Mouse (Mus musculus) intestine, postnatal 0 days (tissue): ENCODE measurements around the gene Olfr532. TPM values are rescaled to one million over a fixed set of nuclear protein-coding genes. Genes with fewer than 3 reads are reported as not detected.
"Not testable (repeated sequence)": the region's sequence is repeated elsewhere in the genome, so short reads cannot be mapped to it uniquely, and the experiment has no call there.

Experiments used
- ATAC-seq: fragments of 200-750 bp; cut with Nextera tagmentation; 2 replicates; pipeline ENCODE4 v1.8.0; 2017; ENCODE audit warnings: mild to moderate bottlenecking, moderate TSS enrichment, moderate library complexity
- H3K27ac ChIP-seq: fragments of 300-500 bp; sonication (generic); 2 replicates; pipeline ENCODE4 v1.5.1; 2014; ENCODE audit warnings: mild to moderate bottlenecking, low read depth, low read length, moderate library complexity
- H3K27me3 ChIP-seq: fragments of 300-500 bp; sonication (generic); replicated peaks from 2 replicates; pipeline ENCODE4 v1.6.1; 2014; ENCODE audit warnings: low read length, mixed read lengths; ENCODE audit not compliant: control insufficient read depth, insufficient read depth
- H3K36me3 ChIP-seq: fragments of 300-500 bp; sonication (generic); 2 replicates; pipeline ENCODE4 v1.6.1; 2014; ENCODE audit warnings: mild to moderate bottlenecking, moderate library complexity; ENCODE audit not compliant: control insufficient read depth, insufficient read depth
- H3K4me1 ChIP-seq: fragments of 300-500 bp; sonication (generic); replicated peaks from 2 replicates; pipeline ENCODE4 v1.6.1; 2014; ENCODE audit warnings: antibody characterized with exemption, low read length, mixed read lengths; ENCODE audit not compliant: control insufficient read depth, insufficient read depth
- H3K4me2 ChIP-seq: fragments of 300-500 bp; sonication (generic); replicated peaks from 2 replicates; pipeline ENCODE4 v1.6.1; 2014; ENCODE audit warnings: low read depth, mild to moderate bottlenecking, moderate library complexity
- H3K4me3 ChIP-seq: fragments of 300-500 bp; sonication (generic); 2 replicates; pipeline ENCODE4 v1.5.1; 2014; ENCODE audit warnings: low read depth, low read length
- H3K9ac ChIP-seq: fragments of 300-500 bp; sonication (generic); 2 replicates; pipeline ENCODE4 v1.6.1; 2014; ENCODE audit warnings: mild to moderate bottlenecking, low read depth, low read length
- H3K9me3 ChIP-seq: fragments of 300-500 bp; sonication (generic); 2 replicates; pipeline ENCODE4 v1.6.1; 2016; ENCODE audit warnings: mixed run types; ENCODE audit not compliant: control insufficient read depth
- CTCF ChIP-seq: sonication (generic); IDR thresholded peaks from 2 replicates; pipeline ENCODE4 v1.5.1; 2016; ENCODE audit warnings: low read depth, mild to moderate bottlenecking, control low read depth, antibody characterized with exemption, moderate library complexity
- WGBS: fragments of 180-500 bp; shearing (Covaris S2); extraction: QIAGEN DNeasy Blood & Tissue Kit; methylation state at CpG from one replicate; pipeline ENCODE4 v1.1.7; 2014; 5-methylcytosine and 5-hydroxymethylcytosine counted together
- polyA plus RNA-seq: library from polyadenylated mRNA; unstranded; fragments of >200 nt; fragmentation: Nextera tagmentation; extraction: Ambion mirVana; gene quantifications from 2 replicates; pipeline ENCODE4 v1.2.1, GENCODE M21; 2015

Gene Olfr532
- not detected in 2 replicates for polyA plus RNA-seq

DNA sequence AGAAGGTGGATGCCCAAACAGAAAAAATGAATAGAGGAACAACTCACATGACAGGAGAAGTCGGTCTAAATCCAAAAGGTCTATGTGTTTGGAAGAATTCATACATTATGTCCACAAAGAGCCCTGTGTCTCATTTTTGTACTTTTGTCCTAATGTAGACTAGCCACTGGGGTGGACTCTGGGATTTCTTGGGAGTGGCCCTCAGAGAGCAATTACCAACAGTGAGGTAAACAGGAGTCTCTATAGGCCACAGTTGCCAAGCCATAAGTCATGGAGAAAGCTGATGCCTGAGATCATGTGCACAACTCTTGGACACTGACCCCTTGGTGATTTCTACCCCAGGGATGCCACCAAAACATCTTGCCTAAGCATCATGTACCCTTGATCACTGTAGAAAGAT, at the start of gene Olfr532:
Gene Olfr532, minus strand, starts transcription at position 101 of the 400 bp plus-strand sequence.
- no peaks in the 10 kb centered on the region for H3K36me3 ChIP-seq
- H3K27me3 ChIP-seq, result no peaks in the 10 kb centered on the region
- TF ChIP-seq CTCF, result no peak
- no peaks in the 10 kb centered on the region for H3K4me1 ChIP-seq
- no peak within 1 kb of the TSS for H3K9ac ChIP-seq
- H3K4me3 ChIP-seq, result no peak within 1 kb of the TSS
- no peak within 1 kb of the TSS for H3K27ac ChIP-seq
- no peak for ATAC-seq
- H3K4me2 ChIP-seq, result no peak within 1 kb of the TSS
- 81% methylated on average over 1 of the region's 1 CpGs for WGBS
- no peaks in the 10 kb centered on the region for H3K9me3 ChIP-seq

DNA sequence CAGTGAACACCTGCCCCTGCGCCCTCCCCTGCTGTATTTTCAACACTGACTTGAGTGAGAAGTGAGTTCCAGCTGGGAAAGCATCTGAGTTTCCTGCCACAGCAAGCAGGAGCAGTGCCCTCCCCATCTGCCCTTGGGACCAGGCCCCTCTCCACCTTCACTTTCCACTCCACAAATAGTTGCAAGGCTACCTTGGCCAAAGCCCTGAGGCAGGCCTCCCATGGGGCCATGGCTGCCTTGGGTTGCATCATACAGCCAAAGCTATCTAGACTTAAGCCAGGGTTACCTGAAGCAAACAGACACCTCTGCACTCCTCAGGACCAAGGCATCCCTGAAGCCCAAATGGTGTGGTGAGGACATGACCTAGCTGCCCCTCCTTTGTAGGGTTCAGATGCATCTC, 41.6 kb upstream of the Olfr532 start, which contains the start of gene Olfr533:
Gene Olfr533, plus strand, starts transcription at position 301 of the 400 bp plus-strand sequence.
- H3K27ac ChIP-seq, ATAC-seq, H3K9ac ChIP-seq, H3K36me3 ChIP-seq, H3K27me3 ChIP-seq, H3K9me3 ChIP-seq, H3K4me2 ChIP-seq, H3K4me3 ChIP-seq, H3K4me1 ChIP-seq: not testable (repeated sequence)
- WGBS, result no CpG with 5 or more reads among the region's 1 CpGs

DNA sequence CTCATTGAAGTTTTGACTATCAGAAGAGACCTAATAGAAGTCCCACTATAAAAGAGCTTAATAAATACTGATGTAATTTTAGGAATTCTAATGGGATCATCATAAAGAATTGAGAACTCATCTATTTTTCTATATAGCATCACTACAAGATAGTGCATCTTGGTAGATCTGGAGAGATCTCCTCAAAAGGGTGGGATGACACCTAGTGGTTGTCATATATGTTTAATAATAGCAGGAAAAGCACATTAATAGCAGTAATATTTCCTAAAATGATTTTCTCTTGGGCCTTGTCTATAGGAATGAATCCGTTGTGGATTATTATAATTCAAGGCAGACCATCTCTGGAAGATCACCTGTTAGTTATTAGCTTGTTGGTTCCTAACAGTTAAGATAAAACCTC, 21.7 kb upstream of the Olfr532 start:
- Histone ChIP-seq H3K4me3 (no peak overlapping the region), H3K4me2 (no peak overlapping the region), H3K36me3 (no peaks in the 10 kb centered on the region), H3K9me3 (no peaks in the 10 kb centered on the region), H3K9ac (no peak overlapping the region), H3K27ac (no peak overlapping the region), H3K4me1 (no peaks in the 10 kb centered on the region), H3K27me3 (no peaks in the 10 kb centered on the region)
- TF ChIP-seq CTCF, result no peak
- 87% methylated on average over 1 of the region's 1 CpGs for WGBS
- ATAC-seq, result no peak

DNA sequence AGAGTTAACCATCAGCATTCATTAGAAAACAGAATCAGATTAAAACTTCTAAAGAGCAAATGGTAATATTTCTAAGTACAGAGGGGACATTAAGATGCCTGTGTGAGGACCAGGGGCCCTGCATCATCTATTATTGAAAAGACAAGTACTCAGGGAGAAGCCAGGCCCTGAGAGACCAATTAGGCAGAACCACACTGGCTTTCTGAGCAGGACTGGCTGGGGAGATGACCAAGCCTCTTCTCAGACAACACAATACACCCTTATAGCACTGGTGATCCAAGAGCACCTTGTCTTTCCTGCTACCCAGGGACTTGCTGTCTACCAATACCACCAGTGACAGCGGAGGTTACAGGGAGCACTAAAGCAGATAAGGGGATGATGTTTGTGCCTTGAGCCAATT, 18.6 kb downstream of the Olfr532 start, which contains the start of gene Olfr531:
Gene Olfr531, minus strand, starts transcription at position 101 of the 400 bp plus-strand sequence.
- ATAC-seq, result no peak

DNA sequence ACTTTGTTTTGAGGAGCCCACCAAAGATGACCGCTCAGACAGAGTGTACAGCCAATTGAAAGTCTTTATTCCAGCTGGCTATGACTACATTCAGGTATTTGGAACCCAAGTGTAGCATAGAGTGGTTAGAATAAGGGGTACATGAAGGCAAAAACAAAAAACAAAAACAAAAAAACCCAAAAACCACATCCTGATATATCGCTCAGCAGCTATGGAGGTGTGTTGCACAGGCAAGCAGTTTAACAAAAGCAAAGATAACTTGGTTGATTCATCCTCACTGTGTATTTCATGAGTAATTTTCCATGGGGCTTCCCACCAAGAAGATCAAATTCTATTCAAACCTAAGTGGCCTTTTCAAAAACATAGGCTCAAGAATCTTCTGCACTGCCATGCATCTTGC, 44.5 kb downstream of the Olfr532 start:
- WGBS, result 93% methylated on average over 2 of the region's 2 CpGs
- no peaks in the 10 kb centered on the region for H3K4me1 ChIP-seq
- H3K36me3 ChIP-seq, result no peaks in the 10 kb centered on the region
- H3K9me3 ChIP-seq, result no peaks in the 10 kb centered on the region
- ATAC-seq, result no peak
- H3K4me3 ChIP-seq, result no peak overlapping the region
- no peak for TF ChIP-seq CTCF
- no peak overlapping the region for H3K27ac ChIP-seq
- H3K4me2 ChIP-seq, result no peak overlapping the region
- H3K27me3 ChIP-seq, result no peaks in the 10 kb centered on the region
- no peak overlapping the region for H3K9ac ChIP-seq

More for the DNA sequence above, 18.6 kb downstream of the Olfr532 start, which contains the start of gene Olfr531:
- no peak for TF ChIP-seq CTCF
- 83% methylated on average over 1 of the region's 1 CpGs for WGBS
- H3K9me3 ChIP-seq, result no peaks in the 10 kb centered on the region
- no peak within 1 kb of the TSS for H3K4me3 ChIP-seq
- H3K9ac ChIP-seq, result no peak within 1 kb of the TSS
- no peak within 1 kb of the TSS for H3K4me2 ChIP-seq
- H3K36me3 ChIP-seq, result no peaks in the 10 kb centered on the region
- H3K4me1 ChIP-seq, result no peaks in the 10 kb centered on the region
- no peak within 1 kb of the TSS for H3K27ac ChIP-seq
- no peaks in the 10 kb centered on the region for H3K27me3 ChIP-seq

DNA sequence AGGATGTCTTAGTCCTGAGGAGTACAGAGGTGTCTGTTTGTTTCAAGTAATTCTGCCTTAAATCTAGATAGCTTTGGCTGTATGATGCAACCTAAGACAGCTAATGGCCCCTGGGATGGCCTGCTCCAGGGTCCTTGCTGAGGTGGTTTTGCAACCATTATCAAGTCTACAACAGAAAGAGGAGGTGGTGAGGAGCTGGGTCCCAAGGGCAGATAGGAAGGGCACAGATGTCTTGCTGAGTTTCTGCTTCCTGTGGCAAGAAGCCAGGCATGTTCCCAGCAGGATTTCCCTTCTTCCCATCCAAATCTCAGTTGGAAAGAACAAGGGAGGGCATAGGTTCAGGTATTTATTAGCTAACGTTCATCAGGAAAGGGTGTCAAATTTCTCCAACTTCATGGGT, 45.2 kb downstream of the Olfr532 start, which contains the start of gene Olfr530:
Gene Olfr530, minus strand, starts transcription at position 101 of the 400 bp plus-strand sequence.
- Histone ChIP-seq H3K27me3 (no peaks in the 10 kb centered on the region), H3K4me2 (no peak within 1 kb of the TSS), H3K4me3 (no peak within 1 kb of the TSS), H3K27ac (no peak within 1 kb of the TSS), H3K4me1 (no peaks in the 10 kb centered on the region), H3K9ac (no peak within 1 kb of the TSS), H3K9me3 (no peaks in the 10 kb centered on the region), H3K36me3 (no peaks in the 10 kb centered on the region)
- TF ChIP-seq CTCF, result no peak
- 29% methylated on average over 1 of the region's 1 CpGs for WGBS
- ATAC-seq, result no peak

DNA sequence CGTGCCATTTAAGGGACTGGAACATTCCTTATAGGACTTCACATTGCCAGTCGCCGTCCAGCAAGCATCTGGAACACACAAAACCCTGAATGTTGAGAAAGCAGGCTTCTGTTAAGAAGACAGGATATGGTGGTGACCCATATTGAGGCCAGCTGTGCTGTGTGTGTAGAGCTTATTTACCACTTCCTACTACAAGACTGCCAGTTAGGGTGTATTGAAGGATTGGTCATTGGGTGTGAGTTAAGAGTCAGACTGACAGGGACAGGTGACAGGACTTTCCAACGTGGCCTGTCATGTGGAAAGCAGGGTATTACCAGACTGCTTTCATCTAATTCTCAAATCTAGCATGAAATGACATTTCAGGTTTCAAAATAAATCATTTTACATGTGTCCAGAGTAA, 47.1 kb downstream of the Olfr532 start:
- H3K9ac ChIP-seq, result no peak overlapping the region
- no peaks in the 10 kb centered on the region for H3K9me3 ChIP-seq
- no peaks in the 10 kb centered on the region for H3K27me3 ChIP-seq
- WGBS, result 75% methylated on average over 4 of the region's 4 CpGs
- no peaks in the 10 kb centered on the region for H3K4me1 ChIP-seq
- no peak overlapping the region for H3K4me2 ChIP-seq
- ATAC-seq, result no peak
- H3K36me3 ChIP-seq, result no peaks in the 10 kb centered on the region
- H3K27ac ChIP-seq, result no peak overlapping the region
- no peak for TF ChIP-seq CTCF
- no peak overlapping the region for H3K4me3 ChIP-seq

Other genes starting within 250 kb of the Olfr532 start
- not detected in 2 replicates for gene Olfr523, start 248.4 kb downstream of the Olfr532 start, polyA plus RNA-seq
- not detected in 2 replicates for gene Olfr524, start 215.7 kb downstream of the Olfr532 start, polyA plus RNA-seq
- gene Cd163l1, start 203.4 kb downstream of the Olfr532 start, polyA plus RNA-seq, result 0.16 and 0.22 TPM in 2 replicates
- not detected in 2 replicates for gene 5830411N06Rik, start 174.4 kb downstream of the Olfr532 start, polyA plus RNA-seq
- not detected in 2 replicates for gene Olfr525, start 100.8 kb downstream of the Olfr532 start, polyA plus RNA-seq
- not detected in 2 replicates for gene Olfr527, start 87.6 kb downstream of the Olfr532 start, polyA plus RNA-seq
- gene Olfr60, start 60.0 kb downstream of the Olfr532 start, polyA plus RNA-seq, result not detected in 2 replicates
- not detected in 2 replicates for gene Olfr530, start 45.3 kb downstream of the Olfr532 start, polyA plus RNA-seq
- gene Olfr531, start 18.7 kb downstream of the Olfr532 start, polyA plus RNA-seq, result not detected in 2 replicates
- not detected in 2 replicates for gene Olfr533, start 41.7 kb upstream of the Olfr532 start, polyA plus RNA-seq
- not detected in 2 replicates for gene Olfr535, start 62.6 kb upstream of the Olfr532 start, polyA plus RNA-seq
- not detected in 2 replicates for gene Olfr536, start 85.8 kb upstream of the Olfr532 start, polyA plus RNA-seq
- not detected in 2 replicates for gene Olfr538, start 146.2 kb upstream of the Olfr532 start, polyA plus RNA-seq
- gene Olfr46, start 179.6 kb upstream of the Olfr532 start, polyA plus RNA-seq, result not detected in 2 replicates
- gene Olfr61, start 207.3 kb upstream of the Olfr532 start, polyA plus RNA-seq, result not detected in 2 replicates
- gene Olfr53, start 224.8 kb upstream of the Olfr532 start, polyA plus RNA-seq, result not detected in 2 replicates
- not detected in 2 replicates for gene Olfr539, start 238.3 kb upstream of the Olfr532 start, polyA plus RNA-seq